Mouse (Mus musculus): ENCODE results near the gene Psmb4.
A peak's percentile ranks its signal among the peaks of the same experiment; 100 is the strongest.
"Not testable (repeated sequence)": the region's sequence is repeated elsewhere in the genome, so short reads cannot be mapped to it uniquely, and the experiment has no call there.

The Psmb4 gene

DNA sequence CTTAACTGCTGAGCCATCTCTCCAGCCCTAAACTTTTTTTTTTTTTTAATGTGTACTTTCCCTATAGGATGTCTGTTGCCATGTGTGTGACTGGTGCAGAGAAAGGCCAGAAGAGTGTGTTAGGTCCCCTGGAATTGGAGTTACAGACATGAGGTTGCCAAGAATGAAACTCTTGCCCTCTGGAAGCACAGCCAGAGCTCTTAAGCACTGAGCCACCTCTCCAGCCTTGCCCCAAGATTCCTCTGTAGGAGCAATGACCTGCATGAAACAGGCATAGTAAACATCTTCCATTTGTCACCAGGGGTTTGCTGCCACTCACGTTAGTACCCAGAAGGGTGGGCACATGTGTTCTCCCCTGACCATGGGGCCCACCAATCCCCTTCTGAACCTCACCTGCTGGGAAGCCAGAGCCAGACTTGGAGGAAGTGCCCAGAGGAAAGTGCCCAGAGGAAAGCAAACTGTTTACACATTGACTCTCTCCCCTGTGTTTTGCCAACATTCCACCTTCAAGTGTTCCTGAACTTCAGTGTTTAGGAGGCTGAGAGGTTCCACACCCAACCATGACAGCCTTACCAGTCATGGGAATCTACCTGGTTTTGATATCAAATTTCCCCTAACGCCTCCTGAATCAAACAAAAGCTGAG, 24.4 kb upstream of the Psmb4 start:
- no peak for DNase-seq (ENCODE audit: extremely low read depth, insufficient read length, low spot score)

DNA sequence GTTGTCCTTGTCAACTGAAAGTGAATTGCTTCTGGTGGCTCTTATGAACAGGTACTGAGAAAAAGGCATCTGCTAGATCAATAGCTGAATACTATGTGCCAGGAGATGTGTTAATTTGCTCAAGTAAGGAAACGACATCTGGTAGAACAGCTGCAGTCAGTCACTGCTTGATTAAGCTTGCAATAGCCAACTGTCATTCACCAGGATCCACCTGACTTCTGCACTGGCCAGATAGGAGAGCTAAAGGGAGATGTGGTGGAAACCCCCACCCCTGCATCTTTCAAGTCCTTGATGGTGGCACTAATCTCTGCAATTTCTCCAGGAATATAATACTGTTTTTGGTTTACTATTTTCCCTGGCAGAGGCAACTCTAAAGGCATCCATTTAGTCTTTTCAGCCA, 19.7 kb upstream of the Psmb4 start:
- no peak for DNase-seq (ENCODE audit: extremely low read depth, insufficient read length, low spot score)

DNA sequence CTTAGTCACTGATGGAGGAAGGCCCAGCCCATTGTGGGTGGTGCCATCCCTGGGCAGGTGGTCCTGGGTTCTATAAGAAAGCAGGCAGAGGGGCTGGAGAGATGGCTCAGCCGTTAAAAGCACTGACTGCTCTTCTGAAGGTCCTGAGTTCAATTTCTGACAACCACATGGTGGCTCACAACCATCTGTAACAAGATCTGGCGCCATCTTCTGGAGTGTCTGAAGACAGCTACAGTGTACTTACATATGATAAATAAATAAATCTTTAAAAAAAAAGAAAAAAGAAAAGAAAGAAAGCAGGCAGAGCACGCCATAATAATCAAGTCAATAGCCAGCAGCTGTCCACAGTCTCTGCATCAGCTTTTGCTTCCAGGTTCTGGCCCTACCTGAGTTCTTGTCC, 18.0 kb upstream of the Psmb4 start:
- not testable (repeated sequence) for DNase-seq (ENCODE audit: extremely low read depth, insufficient read length, low spot score)

DNA sequence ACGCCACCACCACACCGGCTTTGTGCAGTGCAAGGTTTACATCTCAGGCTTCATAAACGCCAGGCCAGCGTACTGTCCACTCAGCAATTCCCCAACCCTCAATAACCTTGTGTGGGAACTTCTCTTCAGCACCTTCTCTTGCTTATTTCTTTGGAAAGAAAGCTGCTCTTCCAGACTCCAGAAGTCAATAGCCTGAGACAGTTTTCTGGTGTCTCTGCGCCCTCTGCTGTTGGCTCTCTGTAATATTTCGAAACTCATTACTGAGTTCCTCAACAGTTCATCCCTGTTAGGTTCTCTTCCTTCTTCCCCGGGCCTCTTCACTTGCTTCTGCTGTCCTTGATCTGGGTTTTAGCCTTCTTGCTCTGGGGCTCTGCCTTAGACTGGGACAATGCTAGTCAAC, 16.0 kb upstream of the Psmb4 start:
- DNase-seq (ENCODE audit: extremely low read depth, insufficient read length, low spot score) = no peak

DNA sequence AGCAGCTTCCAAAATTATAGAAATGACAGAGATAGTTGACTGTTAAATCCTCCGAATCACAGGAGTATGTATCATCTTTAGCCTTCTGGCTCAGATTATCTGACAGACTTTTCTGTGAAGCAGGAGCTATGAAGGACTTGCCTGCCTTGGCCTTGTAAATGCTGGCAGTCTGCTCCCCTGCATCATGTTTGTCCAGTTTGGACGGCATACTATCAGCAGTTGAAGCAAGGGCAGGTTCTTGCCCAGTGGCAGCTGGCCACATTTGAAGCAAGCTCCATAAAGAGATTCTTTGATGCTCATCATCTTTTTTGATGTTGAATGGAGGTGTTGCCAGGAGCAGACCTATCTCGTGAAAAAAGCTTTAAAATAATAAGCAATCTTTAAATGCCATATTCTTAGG, 7.3 kb upstream of the Psmb4 start:
- DNase-seq (ENCODE audit: extremely low read depth, insufficient read length, low spot score) = no peak

DNA sequence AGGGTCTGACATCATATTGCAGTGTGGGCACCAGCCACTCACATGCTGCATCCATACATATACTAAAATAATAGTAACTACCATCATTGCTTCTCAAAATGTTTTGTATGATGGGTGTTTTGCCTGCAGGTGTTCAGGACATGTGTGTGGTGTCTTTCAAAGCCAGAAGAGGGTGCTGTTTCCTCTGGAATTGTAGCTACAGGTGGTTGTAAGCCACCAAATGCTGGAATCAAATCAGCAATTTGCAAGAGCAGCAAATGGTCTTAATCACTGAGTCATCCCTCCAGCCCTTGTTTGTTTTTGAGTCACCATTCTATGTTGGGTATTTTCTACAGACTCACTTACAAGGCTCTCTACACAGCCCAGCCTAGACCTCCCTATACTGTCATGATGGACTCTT, 1.8 kb upstream of the Psmb4 start:
- DNase-seq (ENCODE audit: extremely low read depth, insufficient read length, low spot score) = peak; percentile 63

DNA sequence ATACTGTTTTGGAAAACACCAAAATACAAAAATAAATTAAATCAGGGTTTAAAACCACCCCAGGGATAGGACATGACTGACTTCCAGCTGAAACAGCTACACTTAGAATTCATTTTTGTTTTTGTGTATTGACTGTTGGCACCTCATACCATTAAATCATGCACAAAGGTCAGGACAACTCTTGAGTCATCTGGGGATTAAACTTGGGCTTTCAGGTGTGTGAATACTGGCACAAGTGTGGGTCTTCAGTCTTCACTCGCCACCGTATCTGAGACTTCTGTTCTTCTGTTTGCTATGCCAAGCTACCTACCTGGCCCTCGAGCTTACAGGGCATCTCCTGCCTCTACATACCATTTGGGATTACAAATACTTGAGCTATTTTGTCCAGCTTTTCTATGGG, 4.2 kb downstream of the Psmb4 start:
- DNase-seq (ENCODE audit: extremely low read depth, insufficient read length, low spot score) = no peak

DNA sequence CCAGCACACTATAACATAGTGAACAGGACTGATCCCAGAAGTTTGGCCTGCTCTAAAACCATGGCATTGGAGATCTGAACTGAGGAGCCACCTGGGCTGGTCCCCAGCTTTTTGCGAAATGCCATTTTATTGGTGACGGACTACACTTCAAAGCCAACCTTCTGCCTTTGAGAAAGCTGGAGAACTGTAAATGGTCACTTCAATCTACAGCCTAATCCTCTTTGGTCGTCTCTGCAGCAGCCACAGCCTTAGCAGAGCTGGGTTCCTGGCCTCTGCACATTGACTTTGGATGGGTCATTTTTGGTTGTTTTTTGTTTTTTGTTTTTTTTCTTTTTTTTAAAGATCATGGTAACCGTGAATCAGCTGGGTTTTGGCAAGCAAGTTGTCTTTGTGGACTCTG, 4.9 kb downstream of the Psmb4 start:
- no peak for DNase-seq (ENCODE audit: extremely low read depth, insufficient read length, low spot score)

DNA sequence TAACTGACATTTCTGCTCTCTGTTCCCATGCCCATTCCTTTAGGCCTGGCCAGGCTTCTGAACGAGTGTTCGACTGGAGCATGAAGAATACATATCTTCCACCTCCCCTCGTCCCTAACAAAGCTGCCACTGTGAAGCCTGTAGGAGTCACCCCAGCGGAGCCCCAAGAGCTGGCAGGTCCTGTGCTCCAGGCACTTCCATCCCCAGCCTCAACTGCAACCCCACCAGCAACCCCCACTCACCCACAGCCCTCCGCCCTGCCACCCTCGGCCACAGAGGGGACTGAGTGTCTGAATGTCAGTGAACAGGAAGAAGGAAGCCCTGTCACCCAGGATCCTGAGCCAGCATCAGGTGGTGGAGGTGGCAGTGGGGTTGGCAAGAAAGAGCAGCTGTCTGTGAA, 8.1 kb downstream of the Psmb4 start:
- no peak for DNase-seq (ENCODE audit: extremely low read depth, insufficient read length, low spot score)

DNA sequence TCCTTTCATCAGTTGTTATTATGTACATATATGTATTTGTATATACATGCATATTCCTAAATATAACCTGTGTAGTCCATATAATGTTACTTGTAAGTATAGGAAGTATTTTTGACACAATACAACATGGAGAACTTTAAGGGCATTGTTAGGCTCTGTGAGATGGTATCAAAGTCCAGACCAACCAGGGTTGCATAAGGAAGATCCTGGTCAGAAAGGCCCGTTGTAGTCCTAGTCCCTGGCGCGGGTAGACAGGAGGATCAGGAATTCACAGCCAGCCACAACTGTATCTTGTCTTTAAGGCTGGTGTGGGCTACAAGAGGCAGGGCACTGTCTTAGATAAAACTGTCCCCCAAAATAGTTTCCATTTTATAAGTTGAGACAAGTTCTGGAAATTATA, 17.8 kb downstream of the Psmb4 start:
- DNase-seq (ENCODE audit: extremely low read depth, insufficient read length, low spot score) = no peak

DNA sequence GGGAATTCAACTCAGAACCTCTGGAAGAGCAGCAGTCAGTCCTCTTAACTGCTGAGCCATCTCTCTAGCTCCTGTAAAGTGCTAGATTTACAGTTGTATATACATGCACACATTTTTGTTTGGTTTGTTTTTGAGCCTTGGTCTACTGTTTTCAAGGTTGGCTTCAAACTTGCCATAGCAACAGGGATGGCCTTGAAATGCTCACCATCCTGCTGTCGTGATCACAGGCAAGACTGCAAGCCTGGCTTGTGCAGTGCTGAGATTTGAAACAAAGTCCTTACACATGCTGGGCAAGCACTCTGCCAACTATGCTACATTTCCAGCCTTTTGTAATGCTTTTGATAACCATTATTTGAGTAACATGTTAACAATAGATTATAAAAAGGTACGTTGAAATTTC, 27.3 kb downstream of the Psmb4 start:
- DNase-seq (ENCODE audit: extremely low read depth, insufficient read length, low spot score) = no peak

DNA sequence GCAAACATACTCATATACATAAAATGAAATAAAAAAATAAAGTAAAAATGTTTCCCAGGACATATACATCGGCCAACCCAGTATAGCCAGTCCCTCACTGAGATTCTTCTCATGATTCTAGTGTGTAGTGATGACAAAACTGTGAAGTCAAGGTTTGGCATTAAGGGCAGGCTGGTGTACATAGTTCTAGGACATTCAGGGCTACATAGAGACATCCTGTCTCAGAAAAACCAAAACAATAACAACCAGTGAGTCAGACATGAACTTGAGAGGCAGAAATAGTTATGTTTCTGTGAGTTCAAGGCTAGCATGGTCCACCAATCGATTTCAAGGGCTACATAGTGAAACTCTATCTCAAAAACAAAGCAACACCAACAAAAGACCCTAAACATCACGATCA, 34.5 kb downstream of the Psmb4 start:
- DNase-seq (ENCODE audit: extremely low read depth, insufficient read length, low spot score) = no peak

DNA sequence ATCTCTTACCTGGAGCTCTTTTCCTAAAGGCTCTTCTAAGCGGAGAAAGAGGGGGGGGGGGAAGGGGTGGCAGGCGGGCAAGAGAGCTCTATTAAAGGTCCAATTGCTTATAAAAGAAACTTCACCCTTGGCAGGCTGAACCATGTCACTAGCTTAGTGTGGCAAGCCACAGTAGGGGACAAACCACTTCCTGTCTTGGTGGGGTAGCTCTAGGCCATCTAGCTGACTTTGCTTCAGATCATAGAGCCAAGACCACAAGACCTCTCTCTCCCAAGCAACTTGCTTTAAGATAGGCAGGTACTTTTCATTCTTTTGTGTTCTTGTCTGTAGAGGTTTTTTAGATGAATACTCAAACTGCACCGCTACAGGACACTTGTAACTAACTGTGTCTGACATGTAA, 35.0 kb downstream of the Psmb4 start:
- peak; percentile 21 for DNase-seq (ENCODE audit: extremely low read depth, insufficient read length, low spot score)

DNA sequence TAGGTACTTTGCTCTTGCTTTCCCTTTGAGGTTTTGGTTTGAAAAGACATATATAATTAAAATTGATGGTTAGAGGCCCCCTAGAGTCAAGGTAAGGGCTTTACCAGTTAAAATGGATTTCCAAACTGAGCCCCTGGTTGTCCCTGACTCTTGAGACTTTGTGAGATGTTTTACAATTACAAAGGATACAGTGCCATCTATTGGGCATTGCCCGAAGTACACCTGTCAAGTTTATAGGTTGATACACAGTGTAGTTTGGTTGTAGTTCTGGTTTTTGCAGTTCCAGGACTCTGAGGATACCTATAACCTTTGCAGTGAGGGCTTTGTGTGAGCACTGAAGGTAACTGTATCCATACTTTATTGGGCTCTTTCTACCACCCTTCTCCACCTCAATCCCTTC, 37.4 kb downstream of the Psmb4 start:
- DNase-seq (ENCODE audit: extremely low read depth, insufficient read length, low spot score) = no peak

DNA sequence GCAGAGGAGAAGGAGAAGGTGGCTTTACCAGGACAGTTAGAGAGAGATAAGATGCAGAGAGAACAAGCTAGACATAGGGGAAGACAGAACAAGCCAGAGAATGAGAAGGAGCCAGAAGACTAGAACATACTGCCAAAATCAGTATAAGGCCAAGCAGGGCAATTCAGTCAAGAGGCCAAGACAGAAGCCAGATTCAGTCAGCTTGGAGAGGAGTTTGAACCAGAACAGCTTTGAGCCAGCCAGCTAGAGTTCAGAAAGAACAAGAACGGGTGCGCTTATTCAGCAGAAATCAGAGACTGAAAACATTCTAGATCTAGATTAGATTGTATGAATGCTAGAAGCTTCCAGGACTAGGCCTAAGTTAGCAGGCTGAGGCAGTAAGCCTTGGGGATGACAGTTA, 39.4 kb downstream of the Psmb4 start:
- DNase-seq (ENCODE audit: extremely low read depth, insufficient read length, low spot score) = no peak

DNA sequence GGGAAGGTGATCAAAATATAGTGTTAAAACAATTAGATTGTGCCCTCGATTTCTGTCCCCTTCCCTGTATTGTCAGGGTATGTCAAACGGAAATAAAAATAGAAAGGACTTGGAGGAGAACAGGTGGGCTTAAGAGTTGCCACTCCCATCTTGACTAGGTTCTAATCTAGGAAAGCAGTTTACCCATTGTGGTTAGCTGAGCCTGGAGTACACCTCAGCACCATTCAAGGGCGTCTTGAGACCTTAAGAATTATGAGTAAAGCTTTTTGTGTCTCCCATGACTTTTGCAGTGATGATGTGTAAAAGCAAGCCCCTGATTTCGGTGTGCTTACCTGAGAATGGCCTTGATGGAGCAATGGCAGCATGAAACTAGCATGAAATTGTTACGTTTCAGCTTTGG, 47.7 kb downstream of the Psmb4 start:
- DNase-seq (ENCODE audit: extremely low read depth, insufficient read length, low spot score) = no peak

DNA sequence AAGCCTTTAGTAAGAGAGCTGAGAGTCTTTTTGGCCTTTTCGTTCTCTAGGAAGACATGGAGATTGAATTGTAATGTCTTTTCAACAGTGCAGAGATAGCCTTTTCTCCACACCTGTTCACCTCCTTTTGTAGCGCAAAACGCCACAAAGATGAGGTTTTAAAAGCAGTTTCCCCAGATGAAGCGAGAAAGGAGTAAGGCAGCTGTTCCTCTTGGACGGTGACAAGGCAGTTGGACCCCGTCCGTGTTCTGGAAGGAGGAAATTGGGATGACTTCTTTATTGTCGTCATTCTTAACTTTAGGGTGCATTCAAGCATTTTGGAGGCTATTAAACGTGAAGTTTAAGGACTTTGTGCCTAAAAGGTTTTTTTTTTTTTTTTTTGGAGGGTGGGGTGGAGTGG, 48.1 kb downstream of the Psmb4 start:
- DNase-seq (ENCODE audit: extremely low read depth, insufficient read length, low spot score) = no peak

DNA sequence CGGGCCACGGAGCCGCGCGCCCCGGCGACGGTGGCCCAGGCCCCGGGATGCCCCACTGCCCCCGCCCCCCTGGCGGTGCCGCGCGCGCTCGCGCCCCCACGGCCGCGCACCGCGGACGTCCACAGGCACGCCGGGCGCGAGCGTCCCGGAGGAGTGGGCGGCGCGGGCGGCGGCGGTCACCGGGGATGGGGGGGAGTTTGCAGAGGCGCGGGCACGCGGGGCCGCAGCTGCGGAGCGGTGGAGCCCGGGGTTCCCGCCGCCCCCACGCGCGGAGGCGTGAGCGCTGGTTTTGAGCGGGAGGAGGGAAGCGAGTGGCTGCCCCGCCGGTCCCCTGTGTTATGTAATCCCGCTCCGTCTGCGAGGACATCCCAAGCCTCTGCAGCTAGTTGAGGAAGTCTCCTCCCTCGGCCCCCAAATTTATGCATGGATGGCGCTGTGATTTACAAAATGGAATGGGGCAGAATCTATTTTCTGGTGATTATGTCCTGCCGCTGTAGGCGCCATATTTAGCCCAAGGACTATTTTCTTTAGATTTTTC, 48.7 kb downstream of the Psmb4 start:
- peak; percentile 86 for DNase-seq (ENCODE audit: extremely low read depth, insufficient read length, low spot score)

DNA sequence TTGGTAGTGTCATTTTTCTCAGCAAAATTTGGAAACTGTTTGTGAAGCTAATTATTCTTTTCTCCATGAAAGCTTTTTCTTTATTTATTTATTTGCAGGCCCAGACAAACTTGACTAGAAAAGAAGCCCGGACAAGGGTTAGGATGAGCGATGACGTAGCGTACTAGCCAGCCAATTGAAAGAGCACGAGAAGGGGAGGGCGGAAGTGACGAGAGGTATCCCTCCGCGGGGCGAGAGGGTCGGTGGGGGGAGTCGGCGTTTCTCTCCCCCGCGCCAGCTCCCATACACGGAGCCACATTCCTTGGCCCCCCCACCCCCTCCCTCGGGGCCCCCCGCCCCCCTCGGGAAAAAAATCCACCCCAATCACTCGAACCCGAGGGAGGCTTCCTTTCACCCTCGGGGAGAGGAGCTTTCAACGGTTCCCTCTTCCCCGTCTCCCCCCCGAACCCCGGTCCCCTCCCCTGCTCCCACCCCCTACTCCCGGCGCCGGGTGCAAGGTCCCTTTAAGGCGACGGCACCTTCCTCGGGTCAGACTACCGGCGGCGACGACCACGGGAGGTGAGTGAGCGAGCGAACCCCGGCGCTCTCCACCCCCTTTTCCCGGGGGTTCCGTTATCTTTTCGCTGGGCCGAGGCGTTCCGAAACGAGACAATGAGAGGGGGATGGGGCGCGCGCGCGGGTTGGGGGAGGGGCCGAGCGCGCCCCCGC, 49.4 kb downstream of the Psmb4 start, which contains the start of gene Pogz:
TSS of gene Pogz (plus strand) at position 385 of the 708 bp plus-strand sequence.
- peak; percentile 95 for DNase-seq (ENCODE audit: extremely low read depth, insufficient read length, low spot score)

DNA sequence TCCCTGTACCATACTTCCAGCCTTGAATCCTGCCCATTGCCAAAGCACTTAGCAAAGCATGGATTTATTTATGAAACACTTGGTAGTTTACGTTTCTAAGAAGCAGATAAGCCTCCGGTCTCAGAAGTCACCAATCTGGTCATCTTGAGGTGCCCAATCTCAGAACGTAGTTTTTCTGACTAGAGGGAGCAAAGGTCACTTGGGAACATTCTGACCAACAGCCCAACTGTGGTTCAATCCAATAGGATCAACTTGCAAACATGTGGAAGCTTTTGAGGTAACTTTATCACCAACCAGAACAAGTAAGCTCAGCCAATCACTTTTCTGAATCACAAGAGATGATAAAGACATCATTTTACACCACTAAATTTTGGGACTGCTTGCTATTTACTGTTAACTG, 51.4 kb downstream of the Psmb4 start:
- no peak for DNase-seq (ENCODE audit: extremely low read depth, insufficient read length, low spot score)
